Mouse (Mus musculus) limb, embryonic 13.5 days (tissue): ENCODE results near the gene Ppp1r16b. TPM values are rescaled to one million over a fixed set of nuclear protein-coding genes. Genes with fewer than 3 reads are reported as not detected.

Experiments
- ATAC-seq: fragments of 200-750 bp; cut with Nextera tagmentation; 2 replicates; pipeline ENCODE4 v1.8.0; 2017; ENCODE audit warnings: low read depth, moderate number of reproducible peaks, moderate TSS enrichment; ENCODE audit not compliant: low FRiP score
- H3K27ac ChIP-seq: fragments of 300-500 bp; sonication (generic); 2 replicates; pipeline ENCODE4 v1.5.1; 2015; ENCODE audit warnings: inconsistent platforms, mild to moderate bottlenecking, moderate library complexity
- H3K27me3 ChIP-seq: fragments of 300-500 bp; sonication (generic); 2 replicates; pipeline ENCODE4 v1.6.1; 2015; ENCODE audit warnings: mild to moderate bottlenecking, inconsistent platforms
- H3K36me3 ChIP-seq: fragments of 300-500 bp; sonication (generic); 2 replicates; pipeline ENCODE4 v1.6.1; 2015; ENCODE audit warnings: inconsistent platforms, mild to moderate bottlenecking, moderate library complexity
- H3K4me1 ChIP-seq: fragments of 300-500 bp; sonication (generic); 2 replicates; pipeline ENCODE4 v1.6.1; 2015; ENCODE audit warnings: inconsistent platforms
- H3K4me2 ChIP-seq: fragments of 300-500 bp; sonication (generic); replicated peaks from 2 replicates; pipeline ENCODE4 v1.6.1; 2015; ENCODE audit warnings: inconsistent platforms, mild to moderate bottlenecking, moderate library complexity
- H3K4me3 ChIP-seq: fragments of 300-500 bp; sonication (generic); 2 replicates; pipeline ENCODE4 v1.5.1; 2015; ENCODE audit warnings: moderate library complexity, mild to moderate bottlenecking, inconsistent platforms
- H3K9ac ChIP-seq: fragments of 300-500 bp; sonication (generic); 2 replicates; pipeline ENCODE4 v1.6.1; 2015; ENCODE audit warnings: mild to moderate bottlenecking, inconsistent platforms
- H3K9me3 ChIP-seq: fragments of 300-500 bp; sonication (generic); 2 replicates; pipeline ENCODE4 v1.6.1; 2016; ENCODE audit warnings: inconsistent platforms
- WGBS: fragments of 180-500 bp; shearing (Covaris S2); methylation state at CpG from one replicate; pipeline ENCODE4 v1.1.7; 2015; 5-methylcytosine and 5-hydroxymethylcytosine counted together
- polyA plus RNA-seq: library from polyadenylated mRNA; unstranded; fragments of >200 nt; fragmentation: Nextera tagmentation; extraction: Ambion mirVana; gene quantifications from 2 replicates; pipeline ENCODE4 v1.2.1, GENCODE M21; 2015

Gene Ppp1r16b
- polyA plus RNA-seq, 1 experiment from 2014 or later = 3.5 TPM

GRCm38 (mm10) chr2:158669199-158670195 lies 4.3 kb downstream of the Ppp1r16b start:
- Histone ChIP-seq H3K9ac (no peak overlapping the region), H3K4me3 (no peak overlapping the region), H3K36me3 (no peaks in the 10 kb centered on the region), H3K4me2 (no peak overlapping the region; the same call in 1 of the 2 replicates), H3K27ac (no peak overlapping the region), H3K27me3 (peaks cover 67% of the 10 kb centered on the region), H3K9me3 (no peaks in the 10 kb centered on the region), H3K4me1 (peaks cover 45% of the 10 kb centered on the region)
- ATAC-seq = no peak
- WGBS = 53% methylated on average over 13 of the region's 13 CpGs

- Histone ChIP-seq H3K9ac (no peak overlapping the region), H3K9me3 (no peaks in the 10 kb centered on the region), H3K36me3 (no peaks in the 10 kb centered on the region), H3K4me1 (peaks cover 45% of the 10 kb centered on the region), H3K27me3 (peaks cover 56% of the 10 kb centered on the region), H3K4me2 (no peak overlapping the region), H3K4me3 (no peak overlapping the region), H3K27ac (no peak overlapping the region)
- 53% methylated on average over 10 of the region's 10 CpGs for WGBS
- ATAC-seq = no peak
These were observed 5.4 kb downstream of the Ppp1r16b start for GRCm38 (mm10) chr2:158670571-158670970.

- 13% methylated on average over 6 of the region's 6 CpGs for WGBS
- H3K9me3 ChIP-seq = no peaks in the 10 kb centered on the region
- H3K36me3 ChIP-seq = no peaks in the 10 kb centered on the region
- H3K27ac ChIP-seq = no peak overlapping the region
- H3K4me3 ChIP-seq = no peak overlapping the region
- H3K9ac ChIP-seq = no peak overlapping the region
- no peak overlapping the region for H3K4me2 ChIP-seq
- peaks cover 33% of the 10 kb centered on the region for H3K27me3 ChIP-seq
- H3K4me1 ChIP-seq = peaks cover 34% of the 10 kb centered on the region
- ATAC-seq = peak; percentile 37; the same call in 1 of the 2 replicates
These were observed 7.6 kb downstream of the Ppp1r16b start for GRCm38 (mm10) chr2:158672829-158673228.

DNA sequence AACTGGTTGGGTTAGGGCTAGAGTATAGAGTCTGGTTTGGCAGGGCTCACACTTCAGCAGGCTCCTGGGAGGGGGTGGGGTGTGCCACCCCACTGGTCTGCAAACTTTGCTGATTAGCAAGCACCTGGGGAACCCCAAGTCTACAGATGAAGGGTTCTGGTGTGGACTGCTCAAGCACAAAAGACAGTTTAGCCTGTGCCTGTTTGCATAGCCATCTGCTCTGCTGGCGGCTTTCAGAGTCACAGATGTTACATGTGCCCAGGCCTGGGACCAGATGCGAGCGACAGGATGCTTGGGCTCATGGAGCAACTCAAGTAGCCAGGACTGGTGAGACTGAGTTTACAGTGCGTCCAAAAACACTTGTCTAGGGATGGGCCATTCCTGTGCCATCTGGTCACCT lies 8.3 kb downstream of the Ppp1r16b start:
- no peak overlapping the region for H3K4me3 ChIP-seq
- peaks cover 27% of the 10 kb centered on the region for H3K27me3 ChIP-seq
- WGBS = 33% methylated on average over 4 of the region's 4 CpGs
- H3K9ac ChIP-seq = no peak overlapping the region
- H3K9me3 ChIP-seq = no peaks in the 10 kb centered on the region
- no peak for ATAC-seq
- peaks cover 27% of the 10 kb centered on the region for H3K4me1 ChIP-seq
- 0 out of 2 replicates have a peak overlapping the region, but pooled peaks have one; percentile 14 for H3K4me2 ChIP-seq
- no peak overlapping the region for H3K27ac ChIP-seq
- no peaks in the 10 kb centered on the region for H3K36me3 ChIP-seq

GRCm38 (mm10) chr2:158674131-158674530 lies 8.9 kb downstream of the Ppp1r16b start:
- no peak overlapping the region for H3K27ac ChIP-seq
- no peak overlapping the region for H3K4me3 ChIP-seq
- 69% methylated on average over 6 of the region's 6 CpGs for WGBS
- ATAC-seq = no peak
- H3K27me3 ChIP-seq = peaks cover 20% of the 10 kb centered on the region
- H3K9ac ChIP-seq = no peak overlapping the region
- no peaks in the 10 kb centered on the region for H3K36me3 ChIP-seq
- no peaks in the 10 kb centered on the region for H3K9me3 ChIP-seq
- H3K4me1 ChIP-seq = peaks cover 21% of the 10 kb centered on the region
- H3K4me2 ChIP-seq = no peak overlapping the region

GRCm38 (mm10) chr2:158674759-158675158 lies 9.6 kb downstream of the Ppp1r16b start:
- H3K27me3 ChIP-seq = peaks cover 14% of the 10 kb centered on the region
- WGBS = 85% methylated on average over 7 of the region's 7 CpGs
- H3K4me3 ChIP-seq = no peak overlapping the region
- H3K9me3 ChIP-seq = no peaks in the 10 kb centered on the region
- H3K27ac ChIP-seq = no peak overlapping the region
- no peak overlapping the region for H3K4me2 ChIP-seq
- H3K36me3 ChIP-seq = no peaks in the 10 kb centered on the region
- no peak for ATAC-seq
- no peak overlapping the region for H3K9ac ChIP-seq
- H3K4me1 ChIP-seq = peaks cover 19% of the 10 kb centered on the region

DNA sequence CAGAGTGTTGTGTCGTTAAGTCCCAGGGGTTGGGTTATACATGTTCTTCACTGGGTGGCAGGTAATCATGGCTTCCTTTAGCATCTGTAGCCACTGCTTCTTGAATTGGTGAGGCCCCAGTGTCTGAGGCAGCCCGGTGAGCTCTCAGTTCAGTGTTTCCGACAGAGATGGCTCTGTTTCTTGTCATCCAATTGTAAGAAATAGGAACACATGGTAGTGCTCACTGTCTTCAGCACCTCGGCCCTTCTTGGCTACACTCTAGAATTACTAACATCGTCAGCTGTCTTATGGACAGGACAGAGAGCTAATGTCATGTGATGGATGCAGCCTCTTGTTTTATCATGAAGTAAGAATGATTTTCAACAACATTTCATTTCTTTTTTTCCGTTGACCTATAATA lies 10.0 kb downstream of the Ppp1r16b start:
- Histone ChIP-seq H3K4me2 (no peak overlapping the region), H3K4me3 (no peak overlapping the region), H3K36me3 (no peaks in the 10 kb centered on the region), H3K27ac (no peak overlapping the region), H3K9ac (no peak overlapping the region), H3K9me3 (no peaks in the 10 kb centered on the region), H3K27me3 (peaks cover 10% of the 10 kb centered on the region), H3K4me1 (peaks cover 19% of the 10 kb centered on the region)
- no peak for ATAC-seq
- 71% methylated on average over 6 of the region's 6 CpGs for WGBS

DNA sequence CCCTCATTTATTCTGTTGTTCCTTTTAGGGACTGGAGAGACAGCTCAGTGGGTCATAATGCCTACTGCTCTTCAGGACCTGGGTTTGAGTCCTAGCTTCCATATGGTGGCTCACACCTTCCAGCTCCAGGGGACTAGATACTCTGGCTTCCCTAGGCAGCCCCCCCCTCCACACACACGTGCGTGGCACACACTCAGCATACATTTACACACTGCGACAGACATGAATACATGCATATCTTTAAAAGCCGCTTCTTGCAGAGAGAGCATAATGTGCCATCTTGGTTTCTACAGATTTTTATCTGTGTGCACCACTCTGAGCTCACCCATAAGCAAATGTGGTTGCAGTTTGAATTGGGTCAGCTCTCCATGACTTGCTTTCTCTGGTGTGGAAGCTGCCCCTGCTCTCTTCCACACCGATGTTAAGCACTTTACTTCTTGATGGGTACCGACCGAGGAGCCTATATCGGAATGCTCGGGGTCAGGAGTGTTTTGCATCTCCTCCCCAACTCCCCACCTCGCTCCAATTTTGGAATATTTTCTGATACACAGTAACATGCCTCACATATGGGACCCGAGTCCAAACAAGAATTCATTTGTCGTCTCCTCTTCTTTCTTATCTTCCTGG lies 10.8 kb downstream of the Ppp1r16b start:
- ATAC-seq = no peak
- Histone ChIP-seq H3K9ac (no peak overlapping the region), H3K4me2 (no peak overlapping the region), H3K9me3 (no peaks in the 10 kb centered on the region), H3K4me1 (peaks cover 19% of the 10 kb centered on the region), H3K4me3 (no peak overlapping the region), H3K27me3 (peaks cover 1% of the 10 kb centered on the region; the same call in 1 of the 2 replicates), H3K27ac (no peak overlapping the region), H3K36me3 (no peaks in the 10 kb centered on the region)
- WGBS = 90% methylated on average over 12 of the region's 12 CpGs

DNA sequence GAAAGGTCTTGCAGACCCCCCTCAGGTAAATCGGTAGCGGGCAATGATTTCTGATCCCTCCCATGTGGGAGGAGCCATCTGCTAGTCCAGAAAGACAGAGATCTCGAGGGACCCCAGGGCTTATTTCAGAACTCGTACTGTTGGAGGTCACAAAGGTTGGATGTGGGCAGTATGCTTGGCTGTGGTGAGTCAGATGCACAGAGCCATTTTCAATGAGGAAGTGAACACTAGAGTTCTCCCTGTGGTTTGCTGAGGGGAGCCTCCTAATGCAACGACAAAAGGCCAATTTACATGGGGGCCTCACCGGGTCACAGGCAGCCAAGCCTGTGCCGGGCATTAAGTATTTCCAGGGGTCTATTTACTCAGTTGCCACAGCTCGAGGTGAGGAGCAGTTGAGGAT lies 12.7 kb downstream of the Ppp1r16b start:
- ATAC-seq = no peak

DNA sequence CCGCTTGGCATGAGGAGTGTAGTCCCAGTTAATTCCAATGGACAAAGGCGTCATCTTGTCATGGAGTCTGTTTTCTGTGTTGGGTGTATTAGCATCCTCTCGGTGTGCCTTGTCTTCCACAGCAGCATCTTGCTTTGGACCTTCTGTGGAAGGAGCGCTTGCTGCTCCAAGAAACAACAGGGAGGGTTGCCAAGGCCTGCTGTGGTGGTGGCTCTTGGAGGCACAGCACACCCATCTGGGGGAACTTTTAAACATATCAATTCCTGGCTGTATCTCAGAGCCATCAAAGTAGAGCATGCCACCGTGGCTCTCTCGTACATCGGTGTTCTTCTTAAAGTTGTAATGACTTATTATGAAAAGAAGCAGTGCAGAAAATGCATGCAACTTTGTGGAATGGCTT lies 13.9 kb downstream of the Ppp1r16b start:
- Histone ChIP-seq H3K4me2 (no peak overlapping the region), H3K4me1 (peaks cover 11% of the 10 kb centered on the region), H3K36me3 (no peaks in the 10 kb centered on the region), H3K9me3 (no peaks in the 10 kb centered on the region), H3K27me3 (no peaks in the 10 kb centered on the region; the same call in 1 of the 2 replicates), H3K27ac (no peak overlapping the region), H3K4me3 (no peak overlapping the region), H3K9ac (no peak overlapping the region)
- WGBS = 92% methylated on average over 7 of the region's 7 CpGs
- ATAC-seq = no peak

More for the DNA sequence above, 12.7 kb downstream of the Ppp1r16b start:
- 71% methylated on average over 8 of the region's 8 CpGs for WGBS
- Histone ChIP-seq H3K4me3 (no peak overlapping the region), H3K36me3 (no peaks in the 10 kb centered on the region), H3K27ac (no peak overlapping the region), H3K4me2 (no peak overlapping the region), H3K9me3 (no peaks in the 10 kb centered on the region), H3K4me1 (peaks cover 18% of the 10 kb centered on the region), H3K9ac (no peak overlapping the region), H3K27me3 (no peaks in the 10 kb centered on the region; the same call in 1 of the 2 replicates)

- ATAC-seq = no peak
- peaks cover 7% of the 10 kb centered on the region for H3K4me1 ChIP-seq
- H3K27ac ChIP-seq = no peak overlapping the region
- H3K4me3 ChIP-seq = no peak overlapping the region
- no peak overlapping the region for H3K4me2 ChIP-seq
- H3K36me3 ChIP-seq = no peaks in the 10 kb centered on the region
- H3K9me3 ChIP-seq = no peaks in the 10 kb centered on the region
- no peak overlapping the region for H3K9ac ChIP-seq
- no peaks in the 10 kb centered on the region; the same call in 1 of the 2 replicates for H3K27me3 ChIP-seq
- 79% methylated on average over 10 of the region's 10 CpGs for WGBS
These were observed 15.2 kb downstream of the Ppp1r16b start for GRCm38 (mm10) chr2:158680357-158680889.

DNA sequence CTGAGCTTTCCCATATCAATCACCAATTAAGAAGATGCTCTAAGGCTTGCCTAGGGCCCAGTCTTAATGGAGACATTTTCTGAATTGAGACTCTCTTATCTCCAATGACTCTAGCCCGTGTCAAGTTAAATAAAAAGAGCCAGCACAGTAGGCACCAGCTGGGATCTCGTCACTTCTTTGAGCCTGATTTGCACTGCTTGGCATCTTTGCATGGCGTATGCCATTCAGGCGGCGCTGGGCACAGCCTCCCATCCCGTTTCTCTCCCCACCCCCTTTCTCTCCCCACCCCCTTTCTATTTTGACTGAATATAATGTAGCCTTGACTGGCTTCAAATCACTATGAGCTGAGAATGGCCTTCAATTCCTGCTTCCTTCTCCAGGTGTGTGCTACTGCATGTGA lies 16.5 kb downstream of the Ppp1r16b start:
- no peak for ATAC-seq
- no peak overlapping the region for H3K4me3 ChIP-seq
- 86% methylated on average over 6 of the region's 6 CpGs for WGBS
- no peak overlapping the region for H3K9ac ChIP-seq
- no peaks in the 10 kb centered on the region for H3K27me3 ChIP-seq
- no peaks in the 10 kb centered on the region for H3K36me3 ChIP-seq
- no peaks in the 10 kb centered on the region for H3K9me3 ChIP-seq
- no peak overlapping the region for H3K4me2 ChIP-seq
- H3K4me1 ChIP-seq = peaks cover 7% of the 10 kb centered on the region
- no peak overlapping the region for H3K27ac ChIP-seq
